Mouse (Mus musculus): Measurements from ENCODE around the gene Ghdc. TPM values are rescaled to one million over a fixed set of nuclear protein-coding genes. Genes with fewer than 3 reads are reported as not detected.
A peak's percentile ranks its signal among the peaks of the same experiment; 100 is the strongest.

The Ghdc gene
- polyA plus RNA-seq, 1 experiment from 2014 or later: 5.9 TPM

DNA sequence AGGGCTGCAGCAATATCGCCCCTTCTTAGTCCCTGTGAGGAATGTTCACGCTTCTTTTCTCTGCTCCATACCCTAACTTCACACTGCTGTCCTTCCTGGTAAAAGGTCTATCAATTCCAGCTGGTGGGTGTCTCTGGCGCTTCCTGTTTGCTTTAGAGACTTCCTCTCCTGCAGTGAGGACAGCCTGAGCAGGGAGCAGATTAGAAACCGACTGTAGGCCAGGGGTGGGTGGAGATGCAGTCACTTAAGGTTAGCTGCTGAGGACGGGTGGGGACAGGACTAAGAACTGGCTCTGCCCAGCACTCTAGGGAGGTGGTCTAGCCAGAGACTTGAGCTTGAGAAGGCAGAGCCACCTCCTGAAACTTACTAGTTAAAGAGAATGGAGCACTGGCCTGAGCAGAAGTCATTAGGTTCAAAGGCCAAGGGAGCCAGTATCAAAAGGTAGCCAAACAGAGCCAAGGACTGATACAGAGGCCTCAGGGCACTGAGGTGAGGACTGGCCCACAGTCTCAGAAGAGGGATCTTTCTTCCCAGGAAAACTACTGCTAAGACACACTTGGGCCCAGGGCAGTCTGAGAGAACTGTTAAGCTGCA is 45.7 kb downstream of the Ghdc start:
- H3K9ac ChIP-seq: no peak overlapping the region
- H3K4me3 ChIP-seq: no peak overlapping the region
- H3K9me3 ChIP-seq: no peaks in the 10 kb centered on the region
- H3K27ac ChIP-seq: 0 out of 2 replicates have a peak overlapping the region, but pooled peaks have one; percentile 46
- H3K27me3 ChIP-seq: no peaks in the 10 kb centered on the region
- ATAC-seq (ENCODE audit: insufficient number of reproducible peaks, insufficient read depth, low FRiP score, low TSS enrichment): no peak
- WGBS: 24% methylated on average over 5 of the region's 5 CpGs
- H3K36me3 ChIP-seq: peaks cover 16% of the 10 kb centered on the region; the same call in 1 of the 2 replicates
- peaks cover 13% of the 10 kb centered on the region for H3K4me1 ChIP-seq
- no peak overlapping the region for H3K4me2 ChIP-seq (replicated peaks)

- H3K4me3 ChIP-seq: no peak overlapping the region
- no peak for ATAC-seq (ENCODE audit: insufficient number of reproducible peaks, insufficient read depth, low FRiP score, low TSS enrichment)
- no peak overlapping the region for H3K27ac ChIP-seq
- H3K9me3 ChIP-seq: no peaks in the 10 kb centered on the region
- 61% methylated on average over 2 of the region's 2 CpGs for WGBS
- peaks cover 24% of the 10 kb centered on the region for H3K36me3 ChIP-seq
- H3K9ac ChIP-seq: no peak overlapping the region
- H3K4me1 ChIP-seq: peaks cover 13% of the 10 kb centered on the region
- H3K4me2 ChIP-seq (replicated peaks): no peak overlapping the region
- H3K27me3 ChIP-seq: no peaks in the 10 kb centered on the region
These were observed 48.2 kb downstream of the Ghdc start for GRCm38 (mm10) chr11:100722493-100723028.

GRCm38 (mm10) chr11:100721776-100722492 is 48.8 kb downstream of the Ghdc start:
- H3K4me2 ChIP-seq (replicated peaks): no peak overlapping the region
- H3K9me3 ChIP-seq: no peaks in the 10 kb centered on the region
- no peak for ATAC-seq (ENCODE audit: insufficient number of reproducible peaks, insufficient read depth, low FRiP score, low TSS enrichment)
- no peaks in the 10 kb centered on the region for H3K27me3 ChIP-seq
- H3K27ac ChIP-seq: no peak overlapping the region
- H3K4me3 ChIP-seq: no peak overlapping the region
- no peak overlapping the region for H3K9ac ChIP-seq
- H3K36me3 ChIP-seq: peaks cover 30% of the 10 kb centered on the region
- H3K4me1 ChIP-seq: peaks cover 13% of the 10 kb centered on the region
- 75% methylated on average over 8 of the region's 8 CpGs for WGBS

GRCm38 (mm10) chr11:100721254-100721653 is 49.5 kb downstream of the Ghdc start:
- Histone ChIP-seq H3K27me3 (no peaks in the 10 kb centered on the region), H3K9ac (no peak overlapping the region; the same call in 1 of the 2 replicates), H3K4me1 (peaks cover 13% of the 10 kb centered on the region), H3K4me3 (no peak overlapping the region), H3K27ac (no peak overlapping the region), H3K36me3 (peaks cover 36% of the 10 kb centered on the region), H3K4me2 (replicated peaks) (no peak overlapping the region), H3K9me3 (no peaks in the 10 kb centered on the region)
- WGBS: 72% methylated on average over 4 of the region's 4 CpGs
- ATAC-seq (ENCODE audit: insufficient number of reproducible peaks, insufficient read depth, low FRiP score, low TSS enrichment): no peak

DNA sequence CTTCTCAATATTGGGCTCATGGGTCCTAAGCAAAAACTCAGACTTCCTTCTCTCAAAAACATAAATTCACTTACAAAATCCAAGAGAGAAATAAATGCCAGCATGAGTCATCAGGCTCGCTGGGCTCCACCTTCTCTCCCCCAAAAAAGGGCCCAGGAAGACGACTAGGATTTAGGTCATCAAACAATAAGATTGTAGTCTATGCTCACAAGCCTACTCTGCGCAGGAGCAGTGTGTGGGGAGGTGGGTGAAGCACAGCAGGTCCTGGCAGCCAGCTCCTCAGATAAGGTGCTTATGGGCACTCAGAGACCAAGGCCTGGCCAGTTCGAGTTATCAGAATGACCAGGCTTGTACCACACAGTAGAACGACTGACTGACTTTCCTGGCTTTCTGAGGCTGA is 50.4 kb downstream of the Ghdc start:
- peaks cover 45% of the 10 kb centered on the region for H3K36me3 ChIP-seq
- no peak overlapping the region for H3K9ac ChIP-seq
- H3K9me3 ChIP-seq: no peaks in the 10 kb centered on the region
- 82% methylated on average over 5 of the region's 5 CpGs for WGBS
- H3K4me2 ChIP-seq (replicated peaks): no peak overlapping the region
- no peak overlapping the region for H3K4me3 ChIP-seq
- H3K27ac ChIP-seq: 0 out of 2 replicates have a peak overlapping the region, but pooled peaks have one; percentile 52
- ATAC-seq (ENCODE audit: insufficient number of reproducible peaks, insufficient read depth, low FRiP score, low TSS enrichment): no peak
- no peaks in the 10 kb centered on the region for H3K27me3 ChIP-seq
- H3K4me1 ChIP-seq: peaks cover 11% of the 10 kb centered on the region

DNA sequence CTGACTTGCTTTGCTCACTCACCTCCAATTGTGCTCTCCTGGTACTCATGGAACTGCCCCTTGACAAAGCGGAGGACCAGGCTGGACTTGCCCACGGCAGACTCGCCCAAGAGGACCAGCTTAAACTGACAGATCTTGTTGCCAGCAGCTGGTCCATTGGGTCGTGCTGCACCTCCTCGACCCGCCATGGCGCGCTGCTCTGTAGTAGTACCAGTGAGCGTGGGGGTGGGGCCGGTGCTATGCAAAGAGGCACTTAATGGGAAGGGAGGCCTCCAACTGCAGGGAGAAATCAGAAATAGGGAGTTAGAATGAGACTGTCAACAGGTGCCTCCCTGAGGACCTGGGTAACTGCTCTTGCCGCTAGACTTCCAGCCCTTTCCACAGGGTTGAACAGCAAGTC is 50.9 kb downstream of the Ghdc start:
- ATAC-seq (ENCODE audit: insufficient number of reproducible peaks, insufficient read depth, low FRiP score, low TSS enrichment): no peak
- H3K27ac ChIP-seq: no peak overlapping the region
- WGBS: 85% methylated on average over 11 of the region's 11 CpGs

DNA sequence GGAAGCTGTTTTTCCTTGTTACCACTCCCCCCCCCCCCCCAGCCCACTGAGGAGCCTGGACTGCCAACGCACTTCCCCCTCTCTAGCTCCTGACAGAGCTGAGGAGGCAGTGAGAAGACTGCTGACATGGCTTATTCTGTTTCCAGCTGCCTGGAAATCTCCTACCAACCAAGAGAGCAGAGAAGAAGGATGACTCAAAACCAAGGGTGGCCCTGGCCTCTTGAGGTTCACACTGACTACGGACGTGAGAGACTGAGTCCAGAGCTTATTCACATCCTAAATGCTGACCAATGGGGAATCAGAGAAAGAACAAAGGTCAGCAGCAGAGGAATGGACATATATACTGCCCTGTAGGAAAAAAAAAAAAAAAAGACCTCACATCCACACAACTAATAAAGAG is 51.4 kb downstream of the Ghdc start:
- peaks cover 3% of the 10 kb centered on the region for H3K4me1 ChIP-seq
- H3K9ac ChIP-seq: no peak overlapping the region
- H3K27me3 ChIP-seq: no peaks in the 10 kb centered on the region
- H3K4me2 ChIP-seq (replicated peaks): no peak overlapping the region
- H3K27ac ChIP-seq: no peak overlapping the region
- no peaks in the 10 kb centered on the region for H3K9me3 ChIP-seq
- no peak for ATAC-seq (ENCODE audit: insufficient number of reproducible peaks, insufficient read depth, low FRiP score, low TSS enrichment)
- H3K4me3 ChIP-seq: no peak overlapping the region
- H3K36me3 ChIP-seq: peaks cover 48% of the 10 kb centered on the region
- WGBS: 83% methylated on average over 3 of the region's 3 CpGs

More for the DNA sequence above, 50.9 kb downstream of the Ghdc start:
- no peak overlapping the region for H3K9ac ChIP-seq
- no peak overlapping the region for H3K4me3 ChIP-seq
- peaks cover 7% of the 10 kb centered on the region for H3K4me1 ChIP-seq
- H3K9me3 ChIP-seq: no peaks in the 10 kb centered on the region
- H3K4me2 ChIP-seq (replicated peaks): no peak overlapping the region
- peaks cover 47% of the 10 kb centered on the region for H3K36me3 ChIP-seq
- H3K27me3 ChIP-seq: no peaks in the 10 kb centered on the region

DNA sequence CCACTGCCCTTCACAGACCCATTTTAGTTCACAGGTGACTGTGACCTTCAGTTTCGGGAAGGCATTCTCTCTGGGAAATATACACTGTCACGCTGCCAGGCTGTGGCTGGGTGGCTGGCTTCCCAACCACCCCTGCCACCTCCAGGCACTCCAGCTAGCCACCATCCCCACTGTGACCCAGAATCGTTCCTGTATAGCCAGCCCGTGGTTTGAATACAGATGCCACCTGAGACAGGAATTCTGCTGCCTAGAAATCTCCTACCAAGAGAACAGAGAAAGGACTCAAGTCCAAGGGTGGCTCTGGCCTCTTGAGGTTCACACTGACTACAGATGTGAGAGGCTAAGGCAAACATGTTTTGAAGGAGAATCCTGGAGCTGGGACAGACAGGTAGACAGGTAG is 51.9 kb downstream of the Ghdc start:
- Histone ChIP-seq H3K4me1 (peaks cover 7% of the 10 kb centered on the region), H3K9ac (no peak overlapping the region), H3K36me3 (peaks cover 48% of the 10 kb centered on the region), H3K4me3 (no peak overlapping the region), H3K27ac (no peak overlapping the region), H3K27me3 (no peaks in the 10 kb centered on the region), H3K9me3 (no peaks in the 10 kb centered on the region), H3K4me2 (replicated peaks) (no peak overlapping the region)
- ATAC-seq (ENCODE audit: insufficient number of reproducible peaks, insufficient read depth, low FRiP score, low TSS enrichment): no peak
- WGBS: 89% methylated on average over 4 of the region's 4 CpGs

DNA sequence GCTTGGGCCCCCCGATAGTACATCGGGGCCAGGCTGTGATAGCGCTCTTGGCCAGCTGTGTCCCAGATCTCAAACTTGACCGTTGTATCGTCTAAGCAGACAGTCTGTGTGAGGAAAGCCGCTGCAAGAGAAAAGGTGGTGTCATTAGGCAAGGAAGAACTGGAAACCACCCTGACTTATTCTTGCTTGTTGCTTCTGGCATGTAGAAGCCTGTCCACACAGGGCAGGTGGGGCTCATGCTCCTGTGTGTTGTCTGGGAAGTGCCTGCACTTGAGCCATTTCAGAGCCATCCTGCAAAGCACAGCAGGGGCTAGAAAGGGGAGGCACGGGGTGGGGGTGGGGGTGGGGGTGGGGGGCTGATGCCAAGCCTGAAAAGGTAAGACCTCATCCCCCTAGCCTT is 52.3 kb downstream of the Ghdc start:
- Histone ChIP-seq H3K4me1 (peaks cover 11% of the 10 kb centered on the region), H3K36me3 (peaks cover 48% of the 10 kb centered on the region), H3K27ac (no peak overlapping the region)

DNA sequence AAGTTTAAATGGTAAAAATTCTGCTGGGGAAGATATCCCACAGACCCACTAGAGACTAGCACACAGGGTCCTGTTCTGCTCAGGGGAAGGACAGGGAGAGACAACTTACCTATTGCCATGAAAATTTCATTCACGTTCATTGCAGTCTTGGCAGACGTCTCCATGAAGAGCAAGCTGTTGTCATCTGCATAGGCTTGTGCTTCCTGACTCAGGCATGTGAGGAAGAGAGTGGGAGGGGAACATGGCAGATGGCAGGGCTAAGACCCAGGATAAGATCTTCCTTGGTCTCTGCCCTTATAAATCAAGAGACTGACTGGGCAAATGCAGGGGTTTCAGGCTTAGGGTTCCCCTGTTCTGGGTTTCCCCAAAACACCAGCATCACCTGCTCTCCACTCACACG is 54.1 kb downstream of the Ghdc start:
- no peak for ATAC-seq (ENCODE audit: insufficient number of reproducible peaks, insufficient read depth, low FRiP score, low TSS enrichment)
- Histone ChIP-seq H3K27ac (no peak overlapping the region), H3K4me2 (replicated peaks) (no peak overlapping the region), H3K9ac (no peak overlapping the region), H3K9me3 (no peaks in the 10 kb centered on the region), H3K36me3 (peaks cover 48% of the 10 kb centered on the region), H3K4me3 (no peak overlapping the region), H3K27me3 (no peaks in the 10 kb centered on the region), H3K4me1 (peaks cover 22% of the 10 kb centered on the region)
- 87% methylated on average over 3 of the region's 3 CpGs for WGBS

More for the DNA sequence above, 52.3 kb downstream of the Ghdc start:
- no peak for ATAC-seq (ENCODE audit: insufficient number of reproducible peaks, insufficient read depth, low FRiP score, low TSS enrichment)
- Histone ChIP-seq H3K9ac (no peak overlapping the region), H3K27me3 (no peaks in the 10 kb centered on the region), H3K4me2 (replicated peaks) (no peak overlapping the region), H3K4me3 (no peak overlapping the region), H3K9me3 (no peaks in the 10 kb centered on the region)
- WGBS: 89% methylated on average over 7 of the region's 7 CpGs
